Mouse (Mus musculus): ENCODE data around the gene Add1.

GRCm38 (mm10) chr5:34571551-34571950, 1.9 kb upstream of the Add1 start:
- TF ChIP-seq POLR2A (IDR thresholded peaks at IDR 0.05; ENCODE audit: control insufficient read depth, low read depth, low read length) = no peak
- TF ChIP-seq CTCF (IDR thresholded peaks at IDR 0.05; ENCODE audit: control insufficient read depth, insufficient read depth, insufficient replicate concordance, low read depth, low read length) = no peak
